Mouse (Mus musculus): ENCODE measurements around the gene Arhgef7. TPM values are rescaled to one million over a fixed set of nuclear protein-coding genes. Genes with fewer than 3 reads are reported as not detected.

Arhgef7 gene
- polyA plus RNA-seq, 1 experiment from 2014 or later, result 37.3 TPM

- Histone ChIP-seq H3K9me3 (ENCODE audit: control insufficient read depth, low read length) (no peaks in the 10 kb centered on the region), H3K36me3 (ENCODE audit: control insufficient read depth, insufficient read depth, low read length) (peaks cover 88% of the 10 kb centered on the region), H3K4me2 (replicated peaks; ENCODE audit: low read depth, low read length) (no peak overlapping the region), H3K4me1 (ENCODE audit: control insufficient read depth, insufficient read depth, low read length) (no peaks in the 10 kb centered on the region), H3K9ac (ENCODE audit: low read depth, low read length) (no peak overlapping the region), H3K27ac (ENCODE audit: low read depth, low read length) (no peak overlapping the region), H3K27me3 (ENCODE audit: control insufficient read depth, insufficient read depth, low read length) (no peaks in the 10 kb centered on the region), H3K4me3 (ENCODE audit: low read length) (no peak overlapping the region)
- ATAC-seq (ENCODE audit: low FRiP score, low TSS enrichment), result no peak
- 89% methylated on average over 5 of the region's 5 CpGs for WGBS
Measured at GRCm38 (mm10) chr8:11808047-11808446, 80.5 kb downstream of the Arhgef7 start.

GRCm38 (mm10) chr8:11810426-11810825 lies 82.9 kb downstream of the Arhgef7 start:
- Histone ChIP-seq H3K4me3 (ENCODE audit: low read length) (no peak overlapping the region), H3K4me2 (replicated peaks; ENCODE audit: low read depth, low read length) (no peak overlapping the region), H3K9me3 (ENCODE audit: control insufficient read depth, low read length) (no peaks in the 10 kb centered on the region), H3K36me3 (ENCODE audit: control insufficient read depth, insufficient read depth, low read length) (peaks cover 85% of the 10 kb centered on the region), H3K4me1 (ENCODE audit: control insufficient read depth, insufficient read depth, low read length) (no peaks in the 10 kb centered on the region), H3K27ac (ENCODE audit: low read depth, low read length) (no peak overlapping the region), H3K27me3 (ENCODE audit: control insufficient read depth, insufficient read depth, low read length) (no peaks in the 10 kb centered on the region), H3K9ac (ENCODE audit: low read depth, low read length) (no peak overlapping the region)
- 91% methylated on average over 5 of the region's 5 CpGs for WGBS
- no peak for ATAC-seq (ENCODE audit: low FRiP score, low TSS enrichment)

- H3K9me3 ChIP-seq (ENCODE audit: control insufficient read depth, low read length), result no peaks in the 10 kb centered on the region
- peaks cover 86% of the 10 kb centered on the region for H3K36me3 ChIP-seq (ENCODE audit: control insufficient read depth, insufficient read depth, low read length)
- no peaks in the 10 kb centered on the region for H3K4me1 ChIP-seq (ENCODE audit: control insufficient read depth, insufficient read depth, low read length)
- H3K27ac ChIP-seq (ENCODE audit: low read depth, low read length), result no peak overlapping the region
- no peaks in the 10 kb centered on the region for H3K27me3 ChIP-seq (ENCODE audit: control insufficient read depth, insufficient read depth, low read length)
- no peak overlapping the region for H3K4me2 ChIP-seq (replicated peaks; ENCODE audit: low read depth, low read length)
- H3K4me3 ChIP-seq (ENCODE audit: low read length), result no peak overlapping the region
- ATAC-seq (ENCODE audit: low FRiP score, low TSS enrichment), result no peak
- WGBS, result 91% methylated on average over 7 of the region's 7 CpGs
- H3K9ac ChIP-seq (ENCODE audit: low read depth, low read length), result no peak overlapping the region
Measured at GRCm38 (mm10) chr8:11813801-11814200, 86.3 kb downstream of the Arhgef7 start.

GRCm38 (mm10) chr8:11815206-11815605 lies 87.7 kb downstream of the Arhgef7 start:
- no peak for ATAC-seq (ENCODE audit: low FRiP score, low TSS enrichment)
- peaks cover 86% of the 10 kb centered on the region for H3K36me3 ChIP-seq (ENCODE audit: control insufficient read depth, insufficient read depth, low read length)
- no peak overlapping the region for H3K9ac ChIP-seq (ENCODE audit: low read depth, low read length)
- H3K27ac ChIP-seq (ENCODE audit: low read depth, low read length), result no peak overlapping the region
- H3K27me3 ChIP-seq (ENCODE audit: control insufficient read depth, insufficient read depth, low read length), result no peaks in the 10 kb centered on the region
- WGBS, result 92% methylated on average over 7 of the region's 7 CpGs
- no peak overlapping the region for H3K4me3 ChIP-seq (ENCODE audit: low read length)
- H3K4me1 ChIP-seq (ENCODE audit: control insufficient read depth, insufficient read depth, low read length), result no peaks in the 10 kb centered on the region
- H3K4me2 ChIP-seq (replicated peaks; ENCODE audit: low read depth, low read length), result no peak overlapping the region
- H3K9me3 ChIP-seq (ENCODE audit: control insufficient read depth, low read length), result no peaks in the 10 kb centered on the region

GRCm38 (mm10) chr8:11820136-11820535 lies 92.6 kb downstream of the Arhgef7 start:
- Histone ChIP-seq H3K27me3 (ENCODE audit: control insufficient read depth, insufficient read depth, low read length) (no peaks in the 10 kb centered on the region), H3K4me3 (ENCODE audit: low read length) (no peak overlapping the region), H3K4me2 (replicated peaks; ENCODE audit: low read depth, low read length) (no peak overlapping the region), H3K9ac (ENCODE audit: low read depth, low read length) (no peak overlapping the region; the same call in 1 of the 2 replicates), H3K27ac (ENCODE audit: low read depth, low read length) (no peak overlapping the region), H3K9me3 (ENCODE audit: control insufficient read depth, low read length) (no peaks in the 10 kb centered on the region), H3K4me1 (ENCODE audit: control insufficient read depth, insufficient read depth, low read length) (no peaks in the 10 kb centered on the region), H3K36me3 (ENCODE audit: control insufficient read depth, insufficient read depth, low read length) (peaks cover 91% of the 10 kb centered on the region)
- WGBS, result 95% methylated on average over 5 of the region's 5 CpGs
- ATAC-seq (ENCODE audit: low FRiP score, low TSS enrichment), result peak; percentile 26; the same call in 1 of the 2 replicates

- peak; percentile 65; the same call in 1 of the 2 replicates for ATAC-seq (ENCODE audit: low FRiP score, low TSS enrichment)
- Histone ChIP-seq H3K4me2 (replicated peaks; ENCODE audit: low read depth, low read length) (no peak overlapping the region), H3K9ac (ENCODE audit: low read depth, low read length) (no peak overlapping the region; the same call in 1 of the 2 replicates), H3K27ac (ENCODE audit: low read depth, low read length) (no peak overlapping the region), H3K36me3 (ENCODE audit: control insufficient read depth, insufficient read depth, low read length) (peaks cover 91% of the 10 kb centered on the region), H3K4me3 (ENCODE audit: low read length) (no peak overlapping the region), H3K27me3 (ENCODE audit: control insufficient read depth, insufficient read depth, low read length) (no peaks in the 10 kb centered on the region), H3K4me1 (ENCODE audit: control insufficient read depth, insufficient read depth, low read length) (no peaks in the 10 kb centered on the region), H3K9me3 (ENCODE audit: control insufficient read depth, low read length) (no peaks in the 10 kb centered on the region)
- WGBS, result 69% methylated on average over 5 of the region's 5 CpGs
Measured at GRCm38 (mm10) chr8:11820568-11820967, 93.0 kb downstream of the Arhgef7 start.

GRCm38 (mm10) chr8:11821451-11822206 lies 94.1 kb downstream of the Arhgef7 start:
- H3K9ac ChIP-seq (ENCODE audit: low read depth, low read length), result no peak overlapping the region
- 93% methylated on average over 14 of the region's 14 CpGs for WGBS
- no peaks in the 10 kb centered on the region for H3K9me3 ChIP-seq (ENCODE audit: control insufficient read depth, low read length)
- H3K4me3 ChIP-seq (ENCODE audit: low read length), result no peak overlapping the region
- H3K27ac ChIP-seq (ENCODE audit: low read depth, low read length), result no peak overlapping the region
- H3K4me2 ChIP-seq (replicated peaks; ENCODE audit: low read depth, low read length), result no peak overlapping the region
- no peaks in the 10 kb centered on the region for H3K27me3 ChIP-seq (ENCODE audit: control insufficient read depth, insufficient read depth, low read length)
- no peak for ATAC-seq (ENCODE audit: low FRiP score, low TSS enrichment)
- H3K4me1 ChIP-seq (ENCODE audit: control insufficient read depth, insufficient read depth, low read length), result no peaks in the 10 kb centered on the region
- H3K36me3 ChIP-seq (ENCODE audit: control insufficient read depth, insufficient read depth, low read length), result peaks cover 86% of the 10 kb centered on the region

GRCm38 (mm10) chr8:11822550-11823060 lies 95.1 kb downstream of the Arhgef7 start:
- no peaks in the 10 kb centered on the region for H3K27me3 ChIP-seq (ENCODE audit: control insufficient read depth, insufficient read depth, low read length)
- no peak overlapping the region for H3K9ac ChIP-seq (ENCODE audit: low read depth, low read length)
- H3K9me3 ChIP-seq (ENCODE audit: control insufficient read depth, low read length), result no peaks in the 10 kb centered on the region
- H3K4me1 ChIP-seq (ENCODE audit: control insufficient read depth, insufficient read depth, low read length), result no peaks in the 10 kb centered on the region
- no peak overlapping the region for H3K4me2 ChIP-seq (replicated peaks; ENCODE audit: low read depth, low read length)
- H3K4me3 ChIP-seq (ENCODE audit: low read length), result no peak overlapping the region
- ATAC-seq (ENCODE audit: low FRiP score, low TSS enrichment), result no peak
- WGBS, result 61% methylated on average over 9 of the region's 9 CpGs
- H3K36me3 ChIP-seq (ENCODE audit: control insufficient read depth, insufficient read depth, low read length), result peaks cover 80% of the 10 kb centered on the region
- H3K27ac ChIP-seq (ENCODE audit: low read depth, low read length), result no peak overlapping the region

- Histone ChIP-seq H3K4me3 (ENCODE audit: low read length) (no peak overlapping the region), H3K4me1 (ENCODE audit: control insufficient read depth, insufficient read depth, low read length) (no peaks in the 10 kb centered on the region), H3K9me3 (ENCODE audit: control insufficient read depth, low read length) (no peaks in the 10 kb centered on the region), H3K4me2 (replicated peaks; ENCODE audit: low read depth, low read length) (no peak overlapping the region), H3K27ac (ENCODE audit: low read depth, low read length) (no peak overlapping the region), H3K36me3 (ENCODE audit: control insufficient read depth, insufficient read depth, low read length) (peaks cover 63% of the 10 kb centered on the region), H3K9ac (ENCODE audit: low read depth, low read length) (no peak overlapping the region), H3K27me3 (ENCODE audit: control insufficient read depth, insufficient read depth, low read length) (no peaks in the 10 kb centered on the region)
- ATAC-seq (ENCODE audit: low FRiP score, low TSS enrichment), result no peak
- WGBS, result 64% methylated on average over 3 of the region's 3 CpGs
Measured at GRCm38 (mm10) chr8:11825756-11826155, 98.2 kb downstream of the Arhgef7 start.
